8 mouse cellular contexts compared by ENCODE assay signal in the genomic region with DNA sequence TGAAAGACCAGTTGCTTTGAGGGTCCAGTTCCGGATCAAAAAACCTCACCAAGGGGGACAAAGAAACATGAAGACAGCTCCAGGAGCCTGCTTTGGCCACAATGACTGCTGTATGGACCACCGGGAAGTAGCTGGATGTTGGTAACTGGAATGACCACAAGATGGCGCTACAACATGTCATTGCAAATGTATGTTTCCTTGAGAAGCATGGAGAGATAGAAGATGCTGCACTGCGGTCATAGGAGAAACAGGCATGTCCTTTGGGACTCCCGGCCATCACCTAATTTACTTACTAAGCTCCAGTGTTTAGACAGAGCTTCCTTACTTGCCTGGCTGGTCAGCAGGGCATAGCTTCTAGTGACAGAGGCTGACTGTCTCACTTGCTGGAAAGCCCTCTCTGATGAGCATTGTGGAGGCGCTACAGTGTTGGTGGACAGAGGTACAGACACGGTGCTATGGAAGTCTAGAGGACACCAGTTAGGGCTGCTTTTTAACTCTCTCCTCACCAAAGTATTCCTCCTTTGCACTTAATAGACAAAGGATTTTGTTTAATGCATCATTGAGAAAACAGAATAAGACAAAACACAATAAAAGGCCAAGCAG.
A peak's percentile ranks its signal among the peaks of the same experiment; 100 is the strongest.
DNase-seq lines count a peak whose midpoint lies in the region; ATAC-seq lines count a peak whose summit lies in the region.

No protein-coding gene starts in this region.

- no peak overlapping the region for H3K4me3 ChIP-seq in limb, embryonic 11.5 days (ENCODE audit: low read depth, low read length)
- no peak overlapping the region for H3K4me3 ChIP-seq in neural tube, embryonic 12.5 days

- H3K9ac ChIP-seq in limb, embryonic 11.5 days (ENCODE audit: low read length), result no peak overlapping the region
- H3K9ac ChIP-seq in neural tube, embryonic 12.5 days, result no peak overlapping the region

- no peaks in the 10 kb centered on the region for H3K9me3 ChIP-seq in limb, embryonic 11.5 days (ENCODE audit: control insufficient read depth, low read length)
- no peaks in the 10 kb centered on the region for H3K9me3 ChIP-seq in neural tube, embryonic 12.5 days

- ATAC-seq in limb, embryonic 11.5 days (ENCODE audit: insufficient number of reproducible peaks, low FRiP score, low TSS enrichment, low read depth), result no peak
- peak; percentile 63 for ATAC-seq in neural tube, embryonic 12.5 days (ENCODE audit: low FRiP score, low read depth)

- H3K4me1 ChIP-seq in limb, embryonic 11.5 days (ENCODE audit: control insufficient read depth, insufficient read depth, low read length), result no peaks in the 10 kb centered on the region
- H3K4me1 ChIP-seq in neural tube, embryonic 12.5 days, result no peaks in the 10 kb centered on the region

- no peaks in the 10 kb centered on the region for H3K36me3 ChIP-seq in limb, embryonic 11.5 days (ENCODE audit: control insufficient read depth, insufficient read depth, low read length)
- H3K36me3 ChIP-seq in neural tube, embryonic 12.5 days, result no peaks in the 10 kb centered on the region

- H3K27me3 ChIP-seq in limb, embryonic 11.5 days (ENCODE audit: control insufficient read depth, insufficient read depth, low read length), result no peaks in the 10 kb centered on the region
- H3K27me3 ChIP-seq in neural tube, embryonic 12.5 days (replicated peaks), result no peaks in the 10 kb centered on the region

- DNase-seq in 3134 (ENCODE audit: extremely low read depth, insufficient read length, low spot score), result peak; percentile 33
- peak; percentile 66 to 92 for DNase-seq in adrenal gland, adult (ENCODE audit: inconsistent age in 2 of 2, low spot score in 1 of 2)
- DNase-seq in embryo, embryonic 10 days (ENCODE audit: low spot score), result peak; percentile 95
- DNase-seq in gastrocnemius, postnatal 36 days, result peak; percentile 35 to 37
- peak; percentile 78 for DNase-seq in kidney, adult 9 months
- DNase-seq in limb, embryonic 11.5 days (ENCODE audit: low spot score), result peak; percentile 83
- peak; percentile 84 for DNase-seq in testis, postnatal 10 days (ENCODE audit: low spot score)

- H3K4me2 ChIP-seq in limb, embryonic 11.5 days (ENCODE audit: low read depth, severe bottlenecking), result no peak overlapping the region
- H3K4me2 ChIP-seq in neural tube, embryonic 12.5 days (replicated peaks), result no peak overlapping the region

- intact Hi-C loops in gastrocnemius, postnatal 36 days (cut with DNase I), result loop anchor here (2.0 kb wide), 1 partner anchor 356 kb away; no protein-coding TSS in a partner anchor

- 21% methylated on average over 7 of the region's 7 CpGs for WGBS in limb, embryonic 11.5 days
- WGBS in neural tube, embryonic 12.5 days, result 22% methylated on average over 7 of the region's 7 CpGs

- no peak overlapping the region for H3K27ac ChIP-seq in limb, embryonic 11.5 days (replicated peaks; ENCODE audit: low read depth, low read length)
- H3K27ac ChIP-seq in neural tube, embryonic 12.5 days, result no peak overlapping the region

Comparison
In these comparisons a context has a peak if more than half of its experiments do, and no peak if none do; other contexts are left out.
1. DNase-seq: peak in every context shown above with its lines; median percentile 95 in embryo, embryonic 10 days; 84 in testis, postnatal 10 days; 83 in limb, embryonic 11.5 days; 79 in adrenal gland, adult; 78 in kidney, adult 9 months; 36 in gastrocnemius, postnatal 36 days; 33 in 3134.